Mouse (Mus musculus) lung, adult 2 months (tissue): ENCODE results near the gene Sdsl.

Experiments
- CTCF ChIP-seq: fragments of 200-500 bp; IDR thresholded peaks from 2 replicates; pipeline ENCODE4 v1.5.1; 2011; ENCODE audit warnings: mild to moderate bottlenecking, low read length, control low read depth; ENCODE audit not compliant: insufficient read depth
- POLR2A ChIP-seq: fragments of 200-500 bp; IDR thresholded peaks from 2 replicates; pipeline ENCODE4 v1.6.1; 2011; ENCODE audit warnings: low read depth, mild to moderate bottlenecking, control low read depth, low read length, borderline replicate concordance; ENCODE audit errors: extremely low read depth

DNA sequence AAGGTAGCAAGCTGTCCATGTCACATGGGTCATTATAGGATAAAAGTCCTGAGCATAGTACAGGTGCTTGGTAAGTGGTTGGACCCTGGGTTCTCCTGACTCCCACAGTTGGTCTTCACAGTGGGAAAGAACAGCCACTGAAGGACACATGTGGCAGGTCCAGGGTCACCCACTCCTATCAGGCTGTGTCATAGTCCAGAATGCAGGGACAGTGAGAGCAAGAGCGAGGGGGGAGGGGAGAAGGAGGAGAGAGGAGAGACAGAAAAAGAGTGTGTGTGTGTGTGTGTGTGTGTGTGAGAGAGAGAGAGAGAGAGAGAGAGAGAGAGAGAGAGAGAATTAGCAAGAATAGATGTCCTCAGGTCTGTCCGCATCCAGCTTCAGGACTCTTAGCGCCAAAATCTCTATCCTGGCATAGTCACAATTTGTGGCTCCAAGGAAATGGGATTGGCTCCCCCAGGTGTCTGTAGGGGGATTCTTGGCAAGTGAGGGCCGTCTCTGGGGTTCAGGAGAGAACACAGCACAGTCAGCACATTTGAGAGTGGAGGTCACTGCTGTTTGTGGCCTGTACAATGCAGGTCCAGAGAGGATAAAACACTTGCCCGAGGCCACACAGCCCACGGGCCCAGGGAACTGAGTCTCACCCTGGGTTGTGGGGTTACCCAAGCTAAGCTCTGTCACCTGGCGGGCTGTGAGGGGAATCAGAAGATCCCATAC is 15.6 kb downstream of the Sdsl start:
- TF ChIP-seq CTCF = no peak
- TF ChIP-seq POLR2A = no peak
